In genomic region chr2:26325386-26326181, GRCm38 (mm10) we compare ENCODE assay signal across 8 mouse cellular contexts. TPM values are rescaled to one million over a fixed set of nuclear protein-coding genes. Genes with fewer than 3 reads are reported as not detected.
DNase-seq lines count a peak whose midpoint lies in the region; ATAC-seq and TF ChIP-seq lines count a peak whose summit lies in the region.

No protein-coding gene starts in this region.

- H3K36me3 ChIP-seq in neural tube, embryonic 15.5 days: peaks cover 73% of the 10 kb centered on the region
- H3K36me3 ChIP-seq in forebrain, embryonic 10.5 days (replicated peaks): peaks cover 96% of the 10 kb centered on the region
- peaks cover 77% of the 10 kb centered on the region for H3K36me3 ChIP-seq in hindbrain, embryonic 12.5 days
- peaks cover 32% of the 10 kb centered on the region for H3K36me3 ChIP-seq in liver, embryonic 12.5 days
- H3K36me3 ChIP-seq in myocyte (ENCODE audit: control insufficient read depth, insufficient read depth): peaks cover 7% of the 10 kb centered on the region

- peak; percentile 93 for TF ChIP-seq CTCF in bone marrow, adult 2 months (IDR thresholded peaks at IDR 0.05; ENCODE audit: control insufficient read depth, insufficient read depth, low read length)

- DNase-seq in neural tube, embryonic 10.5 days (ENCODE audit: extremely low spot score, low spot score): peak; percentile 64
- DNase-seq in forebrain, embryonic 10.5 days (ENCODE audit: extremely low spot score, low spot score): peak; percentile 61
- peak; percentile 52 for DNase-seq in thymus, postnatal 25 days

- H3K79me2 ChIP-seq in myocyte (ENCODE audit: control insufficient read depth, insufficient read depth): no peaks in the 10 kb centered on the region

- H3K27me3 ChIP-seq in neural tube, embryonic 15.5 days (replicated peaks): no peaks in the 10 kb centered on the region
- H3K27me3 ChIP-seq in forebrain, embryonic 10.5 days (ENCODE audit: poor library complexity, severe bottlenecking): no peaks in the 10 kb centered on the region
- no peaks in the 10 kb centered on the region for H3K27me3 ChIP-seq in hindbrain, embryonic 12.5 days
- no peaks in the 10 kb centered on the region for H3K27me3 ChIP-seq in liver, embryonic 12.5 days (replicated peaks)
- H3K27me3 ChIP-seq in myocyte (ENCODE audit: control insufficient read depth, insufficient read depth, insufficient read length): no peaks in the 10 kb centered on the region

- no peak overlapping the region for H3K27ac ChIP-seq in neural tube, embryonic 15.5 days (replicated peaks)
- H3K27ac ChIP-seq in bone marrow, adult 2 months (ENCODE audit: control insufficient read depth, insufficient read depth, low read depth, low read length, poor library complexity): no peak overlapping the region
- no peak overlapping the region for H3K27ac ChIP-seq in forebrain, embryonic 10.5 days
- no peak overlapping the region for H3K27ac ChIP-seq in hindbrain, embryonic 12.5 days
- H3K27ac ChIP-seq in liver, embryonic 12.5 days: no peak overlapping the region

- no peaks in the 10 kb centered on the region for H3K9me3 ChIP-seq in neural tube, embryonic 15.5 days (replicated peaks)
- no peaks in the 10 kb centered on the region for H3K9me3 ChIP-seq in forebrain, embryonic 10.5 days
- no peaks in the 10 kb centered on the region for H3K9me3 ChIP-seq in hindbrain, embryonic 12.5 days (replicated peaks)
- H3K9me3 ChIP-seq in liver, embryonic 12.5 days (replicated peaks): no peaks in the 10 kb centered on the region

- H3K4me1 ChIP-seq in neural tube, embryonic 15.5 days: peaks cover 20% of the 10 kb centered on the region
- no peaks in the 10 kb centered on the region; the same call in 1 of the 2 replicates for H3K4me1 ChIP-seq in bone marrow, adult 2 months (ENCODE audit: control insufficient read depth, insufficient read depth, low read length)
- 0 out of 2 replicates have a peak, but pooled peaks cover 2% of the 10 kb centered on the region for H3K4me1 ChIP-seq in forebrain, embryonic 10.5 days
- no peaks in the 10 kb centered on the region; the same call in 1 of the 2 replicates for H3K4me1 ChIP-seq in hindbrain, embryonic 12.5 days
- H3K4me1 ChIP-seq in liver, embryonic 12.5 days: peaks cover 2% of the 10 kb centered on the region; the same call in 1 of the 2 replicates

- H3K4me3 ChIP-seq in neural tube, embryonic 15.5 days (replicated peaks): no peak overlapping the region
- no peak overlapping the region for H3K4me3 ChIP-seq in bone marrow, adult 2 months (replicated peaks; ENCODE audit: control insufficient read depth, low read depth, low read length)
- H3K4me3 ChIP-seq in forebrain, embryonic 10.5 days: no peak overlapping the region
- H3K4me3 ChIP-seq in hindbrain, embryonic 12.5 days: no peak overlapping the region
- no peak overlapping the region for H3K4me3 ChIP-seq in liver, embryonic 12.5 days
- H3K4me3 ChIP-seq in myocyte: no peak overlapping the region

- ATAC-seq in neural tube, embryonic 15.5 days (ENCODE audit: low FRiP score): no peak
- ATAC-seq in hindbrain, embryonic 12.5 days (ENCODE audit: low FRiP score): peak; percentile 57
- peak; percentile 80 for ATAC-seq in liver, embryonic 12.5 days

- H3ac ChIP-seq in myocyte (ENCODE audit: control insufficient read depth, insufficient read length): no peak overlapping the region

- 70% methylated on average over 15 of the region's 15 CpGs for WGBS in neural tube, embryonic 15.5 days
- WGBS in bone marrow, adult 2 months: 60% methylated on average over 15 of the region's 15 CpGs
- 69% methylated on average over 15 of the region's 15 CpGs for WGBS in forebrain, embryonic 10.5 days
- WGBS in hindbrain, embryonic 12.5 days: 67% methylated on average over 15 of the region's 15 CpGs
- 59% methylated on average over 15 of the region's 15 CpGs for WGBS in liver, embryonic 12.5 days (ENCODE audit: insufficient replicate concordance)

- H3K9ac ChIP-seq in neural tube, embryonic 15.5 days (replicated peaks): no peak overlapping the region
- no peak overlapping the region for H3K9ac ChIP-seq in hindbrain, embryonic 12.5 days
- H3K9ac ChIP-seq in liver, embryonic 12.5 days: no peak overlapping the region

- no peak for TF ChIP-seq POLR2A in bone marrow, adult 2 months (IDR thresholded peaks at IDR 0.05; ENCODE audit: borderline replicate concordance, control insufficient read depth, low read depth, low read length)
- no peak for TF ChIP-seq POLR2A in myocyte (IDR thresholded peaks at IDR 0.05; ENCODE audit: insufficient read length, low read depth)

- H3K4me2 ChIP-seq in neural tube, embryonic 15.5 days: no peak overlapping the region
- H3K4me2 ChIP-seq in hindbrain, embryonic 12.5 days (replicated peaks): no peak overlapping the region
- no peak overlapping the region for H3K4me2 ChIP-seq in liver, embryonic 12.5 days
- H3K4me2 ChIP-seq in myocyte (ENCODE audit: low read depth): no peak overlapping the region

TF ChIP-seq in myocyte, 11 proteins besides CTCF, POLR2A, EP300 and RAD21:
- peak; percentile 96 for TF ChIP-seq CEBPB (IDR thresholded peaks at IDR 0.05; ENCODE audit: insufficient read depth, poor library complexity, severe bottlenecking)
- TF ChIP-seq SRF (IDR thresholded peaks at IDR 0.05; ENCODE audit: control insufficient read depth, insufficient read length, low read depth): no peak
- no peak for TF ChIP-seq E2F4 (IDR thresholded peaks at IDR 0.05; ENCODE audit: insufficient read depth)
- no peak for TF ChIP-seq MYOG (IDR thresholded peaks at IDR 0.05; ENCODE audit: control insufficient read depth in 1 of 3, insufficient read depth in 1 of 3, insufficient read length in 2 of 3, low read depth in 2 of 3)
- peak; percentile 16 for TF ChIP-seq POLR2AphosphoS2 (IDR thresholded peaks at IDR 0.05; ENCODE audit: insufficient read length, low read depth)
- no peak for TF ChIP-seq TCF12 (IDR thresholded peaks at IDR 0.05; ENCODE audit: insufficient read depth, poor library complexity, severe bottlenecking)
- TF ChIP-seq TCF3 (IDR thresholded peaks at IDR 0.05; ENCODE audit: insufficient read length, low read depth): no peak
- TF ChIP-seq MYOD1 (IDR thresholded peaks at IDR 0.05; ENCODE audit: control insufficient read depth in 1 of 3, insufficient read length in 2 of 3, low read depth in 2 of 3): peak in 1 of 3 experiments; percentile 1
- no peak for TF ChIP-seq MAX (IDR thresholded peaks at IDR 0.05; ENCODE audit: low read depth)
- no peak for TF ChIP-seq USF1 (IDR thresholded peaks at IDR 0.05; ENCODE audit: low read depth)
- no peak for TF ChIP-seq REST (IDR thresholded peaks at IDR 0.05; ENCODE audit: insufficient read depth, insufficient read length)

RNA-seq across cellular contexts. Expression of gene Gpsm1, which starts 10.3 kb away (rescaled TPM):
- 130 and 158 TPM in 2 replicates for polyA plus RNA-seq in neural tube, embryonic 15.5 days (2015; fragmentation: Nextera tagmentation; extraction: Ambion mirVana)
- 6.1 and 10.0 TPM in 2 replicates for polyA plus RNA-seq in bone marrow, adult 2 months (2011; ENCODE audit: insufficient read depth, insufficient read length, low replicate concordance, missing spikeins)
- 77.9 and 78.0 TPM in 2 replicates for polyA plus RNA-seq in forebrain, embryonic 10.5 days (2016; fragmentation: Nextera tagmentation; extraction: Ambion mirVana)
- polyA plus RNA-seq in hindbrain, embryonic 12.5 days (2016; fragmentation: Nextera tagmentation; extraction: Ambion mirVana): 125 and 133 TPM in 2 replicates
- 8.1 and 8.6 TPM in 2 replicates for polyA plus RNA-seq in liver, embryonic 12.5 days (2016; fragmentation: Nextera tagmentation; extraction: Ambion mirVana)
- 11.7 TPM for polyA plus RNA-seq in myocyte (2012; fragmentation: generic; extraction: Trizol)

RNA-seq across cellular contexts. Expression of gene Dnlz, which starts 26.3 kb away (rescaled TPM):
- 29.8 and 33.4 TPM in 2 replicates for polyA plus RNA-seq in neural tube, embryonic 15.5 days (2015; fragmentation: Nextera tagmentation; extraction: Ambion mirVana)
- 4.0 and 6.9 TPM in 2 replicates for polyA plus RNA-seq in bone marrow, adult 2 months (2011; ENCODE audit: insufficient read depth, insufficient read length, low replicate concordance, missing spikeins)
- 33.8 and 37.2 TPM in 2 replicates for polyA plus RNA-seq in forebrain, embryonic 10.5 days (2016; fragmentation: Nextera tagmentation; extraction: Ambion mirVana)
- 33.2 and 34.7 TPM in 2 replicates for polyA plus RNA-seq in hindbrain, embryonic 12.5 days (2016; fragmentation: Nextera tagmentation; extraction: Ambion mirVana)
- 16.1 and 17.0 TPM in 2 replicates for polyA plus RNA-seq in liver, embryonic 12.5 days (2016; fragmentation: Nextera tagmentation; extraction: Ambion mirVana)
- polyA plus RNA-seq in myocyte (2012; fragmentation: generic; extraction: Trizol): 28.4 TPM

RNA-seq across cellular contexts. Expression of gene Ccdc187, which starts 31.2 kb away (rescaled TPM):
- 0.03 and 0.11 TPM in 2 replicates for polyA plus RNA-seq in neural tube, embryonic 15.5 days (2015; fragmentation: Nextera tagmentation; extraction: Ambion mirVana)
- 0.20 TPM in 1 of 2 replicates, not detected in the other for polyA plus RNA-seq in bone marrow, adult 2 months (2011; ENCODE audit: insufficient read depth, insufficient read length, low replicate concordance, missing spikeins)
- polyA plus RNA-seq in forebrain, embryonic 10.5 days (2016; fragmentation: Nextera tagmentation; extraction: Ambion mirVana): 0.05 and 0.07 TPM in 2 replicates
- 0.31 and 0.37 TPM in 2 replicates for polyA plus RNA-seq in hindbrain, embryonic 12.5 days (2016; fragmentation: Nextera tagmentation; extraction: Ambion mirVana)
- 0.01 and 0.02 TPM in 2 replicates for polyA plus RNA-seq in liver, embryonic 12.5 days (2016; fragmentation: Nextera tagmentation; extraction: Ambion mirVana)
- polyA plus RNA-seq in myocyte (2012; fragmentation: generic; extraction: Trizol): 0.01 TPM

RNA-seq across cellular contexts. Expression of gene Card9, which starts 35.1 kb away (rescaled TPM):
- polyA plus RNA-seq in neural tube, embryonic 15.5 days (2015; fragmentation: Nextera tagmentation; extraction: Ambion mirVana): 2.1 and 2.5 TPM in 2 replicates
- 67.0 and 199 TPM in 2 replicates for polyA plus RNA-seq in bone marrow, adult 2 months (2011; ENCODE audit: insufficient read depth, insufficient read length, low replicate concordance, missing spikeins)
- polyA plus RNA-seq in forebrain, embryonic 10.5 days (2016; fragmentation: Nextera tagmentation; extraction: Ambion mirVana): 1.00 and 1.2 TPM in 2 replicates
- 0.78 and 1.1 TPM in 2 replicates for polyA plus RNA-seq in hindbrain, embryonic 12.5 days (2016; fragmentation: Nextera tagmentation; extraction: Ambion mirVana)
- 1.2 and 1.3 TPM in 2 replicates for polyA plus RNA-seq in liver, embryonic 12.5 days (2016; fragmentation: Nextera tagmentation; extraction: Ambion mirVana)
- polyA plus RNA-seq in myocyte (2012; fragmentation: generic; extraction: Trizol): 0.84 TPM

RNA-seq across cellular contexts. Expression of gene Snapc4, which starts 54.9 kb away (rescaled TPM):
- polyA plus RNA-seq in neural tube, embryonic 15.5 days (2015; fragmentation: Nextera tagmentation; extraction: Ambion mirVana): 30.4 and 33.6 TPM in 2 replicates
- polyA plus RNA-seq in bone marrow, adult 2 months (2011; ENCODE audit: insufficient read depth, insufficient read length, low replicate concordance, missing spikeins): 25.2 and 42.6 TPM in 2 replicates
- polyA plus RNA-seq in forebrain, embryonic 10.5 days (2016; fragmentation: Nextera tagmentation; extraction: Ambion mirVana): 37.8 and 38.9 TPM in 2 replicates
- 36.2 and 37.3 TPM in 2 replicates for polyA plus RNA-seq in hindbrain, embryonic 12.5 days (2016; fragmentation: Nextera tagmentation; extraction: Ambion mirVana)
- polyA plus RNA-seq in liver, embryonic 12.5 days (2016; fragmentation: Nextera tagmentation; extraction: Ambion mirVana): 20.6 and 24.7 TPM in 2 replicates
- polyA plus RNA-seq in myocyte (2012; fragmentation: generic; extraction: Trizol): 11.0 TPM
